Mouse (Mus musculus) heart, embryonic 10.5 days (tissue): ENCODE measurements around the gene 4921517D22Rik. TPM values are rescaled to one million over a fixed set of nuclear protein-coding genes. Genes with fewer than 3 reads are reported as not detected.
"Not testable (repeated sequence)": the region's sequence is repeated elsewhere in the genome, so short reads cannot be mapped to it uniquely, and the experiment has no call there.

Source experiments
- DNase-seq: peaks from one replicate; pipeline ENCODE4 v3.0.0-alpha.2; 2017; ENCODE audit warnings: low spot score
- H3K27ac ChIP-seq: fragments of 300-500 bp; sonication (generic); 2 replicates; pipeline ENCODE4 v1.5.1; 2016; ENCODE audit warnings: mild to moderate bottlenecking
- H3K27me3 ChIP-seq: fragments of 300-500 bp; sonication (generic); 2 replicates; pipeline ENCODE4 v1.6.1; 2016; ENCODE audit warnings: mild to moderate bottlenecking; ENCODE audit not compliant: poor library complexity, insufficient read depth, severe bottlenecking
- H3K36me3 ChIP-seq: fragments of 300-500 bp; sonication (generic); 2 replicates; pipeline ENCODE4 v1.6.1; 2016; ENCODE audit warnings: mild to moderate bottlenecking, moderate library complexity
- H3K4me1 ChIP-seq: fragments of 300-500 bp; sonication (generic); 2 replicates; pipeline ENCODE4 v1.6.1; 2016; ENCODE audit warnings: mild to moderate bottlenecking
- H3K4me3 ChIP-seq: fragments of 300-500 bp; sonication (generic); 2 replicates; pipeline ENCODE4 v1.5.1; 2016; ENCODE audit warnings: mild to moderate bottlenecking, moderate library complexity
- H3K9me3 ChIP-seq: fragments of 300-500 bp; sonication (generic); 2 replicates; pipeline ENCODE4 v1.6.1; 2016; ENCODE audit warnings: mild to moderate bottlenecking, moderate library complexity
- WGBS: fragments of 180-500 bp; shearing (Covaris S2); methylation state at CpG from one replicate; pipeline ENCODE4 v1.1.7; 2016; 5-methylcytosine and 5-hydroxymethylcytosine counted together
- polyA plus RNA-seq: library from polyadenylated mRNA; unstranded; fragments of >200 nt; fragmentation: Nextera tagmentation; extraction: Ambion mirVana; gene quantifications from 2 replicates; pipeline ENCODE4 v1.2.1, GENCODE M21; 2016

4921517D22Rik gene
- polyA plus RNA-seq, 1 experiment from 2014 or later = not detected

DNA sequence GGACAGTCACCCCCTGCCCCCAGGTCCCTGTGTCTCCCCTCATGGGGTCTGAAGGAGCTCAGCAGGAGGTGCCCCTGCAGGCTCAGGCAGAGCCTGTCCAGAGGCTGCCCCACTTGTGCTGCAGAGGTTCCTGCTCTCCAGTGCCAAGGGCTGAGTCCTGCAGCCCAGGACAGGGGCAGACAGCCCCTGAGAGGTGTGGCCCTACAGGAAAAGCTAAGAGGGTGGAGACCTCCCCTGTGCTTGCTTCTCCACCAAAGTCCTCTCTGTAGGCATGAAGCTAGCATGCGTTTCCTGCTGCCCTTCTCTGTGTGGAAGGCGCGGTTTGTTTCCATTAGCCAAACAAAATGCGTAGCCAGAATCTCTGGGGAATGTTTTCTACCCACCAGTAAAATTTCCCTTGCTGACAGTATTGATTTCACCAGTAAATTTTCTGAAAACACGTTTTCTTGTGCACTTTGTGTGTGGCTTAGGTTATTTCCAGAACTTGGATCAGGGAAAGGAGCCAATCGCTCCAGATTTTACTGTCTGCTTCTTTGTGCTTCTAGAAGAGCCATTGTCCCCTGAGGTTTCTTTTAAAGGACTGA is 25.0 kb upstream of the 4921517D22Rik start:
- H3K36me3 ChIP-seq, H3K9me3 ChIP-seq, H3K4me3 ChIP-seq, H3K4me1 ChIP-seq, H3K27ac ChIP-seq, DNase-seq: not testable (repeated sequence)
- WGBS = 30% methylated on average over 6 of the region's 6 CpGs
- peaks cover 16% of the 10 kb centered on the region; the same call in 1 of the 2 replicates for H3K27me3 ChIP-seq

DNA sequence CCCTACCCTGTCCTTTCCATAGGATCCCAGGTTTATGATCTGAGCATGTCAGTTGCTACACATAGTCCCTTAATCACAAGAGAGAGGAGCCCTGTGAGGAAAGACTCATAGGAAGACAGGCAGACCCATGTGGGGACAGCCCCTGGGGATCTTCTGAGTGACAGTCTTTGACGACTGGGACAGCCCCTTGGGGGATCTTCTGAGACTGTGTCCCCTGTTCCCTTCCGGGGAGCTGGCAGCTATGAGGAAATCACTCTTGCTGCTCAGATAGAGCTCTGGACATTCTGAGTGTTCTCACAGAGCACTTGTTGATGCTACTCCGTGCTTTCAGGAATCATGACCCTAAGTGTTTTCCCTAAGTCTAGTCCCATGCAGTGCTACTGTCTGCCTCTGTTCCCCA is 19.8 kb upstream of the 4921517D22Rik start:
- Histone ChIP-seq H3K27ac (no peak overlapping the region), H3K27me3 (peaks cover 24% of the 10 kb centered on the region), H3K4me3 (no peak overlapping the region), H3K9me3 (no peaks in the 10 kb centered on the region), H3K36me3 (no peaks in the 10 kb centered on the region), H3K4me1 (no peaks in the 10 kb centered on the region)
- WGBS = 36% methylated on average over 3 of the region's 3 CpGs
- DNase-seq = no peak

DNA sequence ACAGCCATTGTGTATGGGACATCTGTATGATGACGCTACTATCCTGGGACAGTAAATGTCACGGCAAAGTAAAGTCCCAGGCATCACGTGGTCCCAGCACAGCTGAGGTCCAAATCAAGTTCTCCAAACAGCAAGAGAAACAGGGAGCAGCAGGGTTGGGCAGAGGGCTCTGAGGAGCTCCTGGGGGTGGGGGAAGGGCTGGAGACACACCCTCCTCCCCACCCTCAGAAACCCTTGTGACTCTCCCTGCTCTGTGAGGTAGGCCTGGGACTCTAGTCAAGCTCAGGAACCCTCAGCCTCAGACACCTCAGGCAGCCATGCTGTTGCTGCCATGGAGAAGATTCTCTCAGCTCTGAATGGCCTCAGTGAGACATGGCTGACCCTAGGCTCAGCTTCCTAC is 18.1 kb upstream of the 4921517D22Rik start, which contains the start of gene Spata31d1b:
Gene Spata31d1b, plus strand, starts transcription at position 301 of the 400 bp plus-strand sequence.
- not testable (repeated sequence) for H3K27ac ChIP-seq, H3K36me3 ChIP-seq, H3K9me3 ChIP-seq, H3K4me3 ChIP-seq, H3K4me1 ChIP-seq, DNase-seq
- H3K27me3 ChIP-seq = peaks cover 20% of the 10 kb centered on the region
- WGBS = 66% methylated on average over 3 of the region's 3 CpGs

DNA sequence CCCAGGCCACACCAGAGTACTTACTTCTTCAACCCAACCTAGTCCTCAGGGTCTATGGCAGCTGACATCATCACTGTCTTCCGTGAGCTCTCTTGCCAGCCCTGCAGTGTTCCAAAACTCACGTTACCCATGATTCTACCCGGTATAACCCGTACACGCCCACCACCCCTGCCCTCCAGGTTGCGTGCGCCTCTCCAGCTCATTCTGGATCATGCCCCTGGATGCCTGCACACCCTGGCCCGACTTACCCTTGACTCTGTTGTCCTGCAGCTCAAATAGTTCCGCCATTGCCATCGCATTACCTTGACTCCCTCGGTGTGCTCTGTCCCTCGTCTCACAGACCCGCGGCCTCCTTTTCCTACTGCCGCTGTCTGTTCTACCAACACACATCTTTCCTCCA is 16.3 kb upstream of the 4921517D22Rik start, which contains the start of gene Spata31d1a:
Gene Spata31d1a, minus strand, starts transcription at position 101 of the 400 bp plus-strand sequence.
- H3K36me3 ChIP-seq = no peaks in the 10 kb centered on the region
- no peak within 1 kb of the TSS for H3K27ac ChIP-seq
- H3K9me3 ChIP-seq = no peaks in the 10 kb centered on the region
- no peak for DNase-seq
- no peaks in the 10 kb centered on the region for H3K4me1 ChIP-seq
- no peak within 1 kb of the TSS for H3K4me3 ChIP-seq
- peaks cover 19% of the 10 kb centered on the region for H3K27me3 ChIP-seq
- 78% methylated on average over 15 of the region's 15 CpGs for WGBS

DNA sequence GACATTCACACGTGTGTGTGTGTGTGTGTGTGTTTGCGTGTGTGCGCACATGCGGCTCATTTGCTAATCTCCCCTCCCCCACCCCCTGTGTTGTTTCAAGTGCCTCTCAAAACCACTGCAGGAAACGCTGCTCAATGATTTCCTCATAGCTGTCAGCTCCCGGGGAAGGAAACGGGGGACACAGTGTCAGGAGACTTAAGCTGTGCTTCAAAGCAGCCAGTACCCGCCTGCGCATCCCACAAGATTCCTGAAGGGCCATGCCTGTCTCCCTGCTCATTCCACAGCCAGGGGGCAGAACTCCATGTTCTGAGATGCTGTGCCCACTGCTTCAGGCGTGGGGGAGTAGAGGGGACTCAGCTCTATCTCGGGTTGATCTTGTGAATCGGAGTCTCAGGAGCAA is 10.7 kb upstream of the 4921517D22Rik start:
- 43% methylated on average over 12 of the region's 12 CpGs for WGBS
- Histone ChIP-seq H3K4me1 (peaks cover 14% of the 10 kb centered on the region), H3K27ac (peak overlapping the region; percentile 7; the same call in 1 of the 2 replicates), H3K27me3 (peaks cover 17% of the 10 kb centered on the region; the same call in 1 of the 2 replicates), H3K9me3 (no peaks in the 10 kb centered on the region), H3K36me3 (no peaks in the 10 kb centered on the region), H3K4me3 (no peak overlapping the region)
- no peak for DNase-seq

DNA sequence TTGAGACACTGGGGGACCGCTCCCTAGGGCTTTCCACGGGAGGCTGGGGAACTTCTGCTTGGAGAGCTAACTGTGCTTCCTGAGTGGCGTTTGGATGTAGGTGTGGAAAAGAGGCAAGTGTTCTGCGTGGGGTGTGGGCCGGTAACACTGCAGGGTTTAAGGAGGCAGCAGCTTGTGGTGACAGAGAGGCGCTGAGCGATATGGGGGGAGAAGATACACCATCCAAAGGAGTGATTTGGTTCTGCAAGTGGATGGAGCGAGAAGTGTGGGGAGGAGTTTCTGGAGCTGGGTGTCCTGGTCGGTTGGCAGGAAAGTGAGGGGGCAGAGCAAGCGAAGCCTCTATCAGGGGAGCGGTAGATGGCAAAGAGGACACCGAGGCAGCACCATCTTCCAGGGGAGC is 9.6 kb upstream of the 4921517D22Rik start:
- Histone ChIP-seq H3K4me3 (no peak overlapping the region), H3K36me3 (no peaks in the 10 kb centered on the region), H3K4me1 (peaks cover 14% of the 10 kb centered on the region), H3K27me3 (peaks cover 17% of the 10 kb centered on the region; the same call in 1 of the 2 replicates), H3K27ac (0 out of 2 replicates have a peak overlapping the region, but pooled peaks have one; percentile 7), H3K9me3 (no peaks in the 10 kb centered on the region)
- WGBS = 77% methylated on average over 12 of the region's 12 CpGs
- DNase-seq = no peak

DNA sequence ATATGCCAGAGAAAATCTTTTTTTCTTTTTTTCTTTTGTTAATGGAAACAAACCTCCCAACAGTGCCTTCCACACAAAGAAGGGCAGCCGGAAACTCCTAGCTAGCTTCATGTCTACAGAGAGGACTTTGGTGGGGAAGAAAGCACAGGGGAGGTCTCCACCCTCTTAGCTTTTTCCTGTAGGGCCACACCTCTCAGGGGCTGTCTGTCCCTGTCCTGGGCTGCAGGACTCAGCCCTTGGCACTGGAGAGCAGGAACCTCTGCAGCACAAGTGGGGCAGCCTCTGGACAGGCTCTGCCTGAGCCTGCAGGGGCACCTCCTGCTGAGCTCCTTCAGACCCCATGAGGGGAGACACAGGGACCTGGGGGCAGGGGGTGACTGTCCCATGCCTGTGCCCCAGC is 6.2 kb upstream of the 4921517D22Rik start:
- peaks cover 14% of the 10 kb centered on the region for H3K4me1 ChIP-seq
- H3K36me3 ChIP-seq, DNase-seq, H3K9me3 ChIP-seq, H3K27ac ChIP-seq, H3K4me3 ChIP-seq: not testable (repeated sequence)
- H3K27me3 ChIP-seq = peaks cover 17% of the 10 kb centered on the region; the same call in 1 of the 2 replicates
- 54% methylated on average over 1 of the region's 1 CpGs for whole genome bisulfite sequencing

DNA sequence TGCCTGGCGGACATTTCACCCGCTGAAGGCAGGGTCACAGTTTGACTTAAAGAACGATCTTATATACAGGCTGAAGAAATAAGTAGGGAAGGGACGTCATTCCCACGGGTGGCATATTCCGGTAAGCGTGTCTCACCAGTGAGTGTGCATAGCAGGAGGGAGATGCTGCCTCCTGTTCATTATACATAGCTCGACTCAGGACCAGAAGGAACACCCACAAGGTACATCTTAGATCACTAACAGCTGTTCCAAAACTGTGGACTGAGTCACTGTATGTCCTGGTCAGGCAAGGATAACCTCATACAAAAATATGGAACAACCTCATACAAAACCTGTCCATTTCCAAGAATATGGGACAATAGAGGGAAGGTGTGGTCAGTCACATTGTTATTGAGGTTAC is 5.2 kb upstream of the 4921517D22Rik start:
- Histone ChIP-seq H3K9me3 (no peaks in the 10 kb centered on the region), H3K27ac (no peak overlapping the region), H3K27me3 (peaks cover 17% of the 10 kb centered on the region; the same call in 1 of the 2 replicates), H3K4me1 (peaks cover 7% of the 10 kb centered on the region), H3K36me3 (no peaks in the 10 kb centered on the region), H3K4me3 (no peak overlapping the region)
- WGBS = 87% methylated on average over 8 of the region's 8 CpGs
- DNase-seq = no peak

DNA sequence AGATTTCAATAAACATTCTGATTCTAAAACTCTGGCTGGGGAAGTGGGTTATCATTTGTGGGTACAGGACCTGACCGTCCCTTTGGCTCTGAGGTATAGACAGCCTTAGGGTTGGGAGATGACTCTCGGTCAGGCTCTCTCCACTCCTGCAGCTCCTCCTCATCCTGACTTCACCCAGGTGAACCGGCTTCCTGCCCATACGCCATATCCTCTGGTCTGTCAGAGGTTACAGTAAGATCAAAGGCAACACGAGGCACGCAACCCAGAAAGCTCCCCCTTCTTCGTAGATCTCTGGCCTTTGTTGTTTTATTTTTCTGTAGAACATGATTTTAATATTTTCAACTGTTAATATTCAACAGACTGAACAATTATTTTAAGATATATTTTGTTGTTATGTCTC is 1.9 kb upstream of the 4921517D22Rik start:
- whole genome bisulfite sequencing = 89% methylated on average over 7 of the region's 7 CpGs
- H3K36me3 ChIP-seq = no peaks in the 10 kb centered on the region
- H3K27ac ChIP-seq = no peak overlapping the region
- no peak for DNase-seq
- H3K9me3 ChIP-seq = no peaks in the 10 kb centered on the region
- no peaks in the 10 kb centered on the region for H3K4me1 ChIP-seq
- H3K4me3 ChIP-seq = no peak overlapping the region
- no peaks in the 10 kb centered on the region for H3K27me3 ChIP-seq

DNA sequence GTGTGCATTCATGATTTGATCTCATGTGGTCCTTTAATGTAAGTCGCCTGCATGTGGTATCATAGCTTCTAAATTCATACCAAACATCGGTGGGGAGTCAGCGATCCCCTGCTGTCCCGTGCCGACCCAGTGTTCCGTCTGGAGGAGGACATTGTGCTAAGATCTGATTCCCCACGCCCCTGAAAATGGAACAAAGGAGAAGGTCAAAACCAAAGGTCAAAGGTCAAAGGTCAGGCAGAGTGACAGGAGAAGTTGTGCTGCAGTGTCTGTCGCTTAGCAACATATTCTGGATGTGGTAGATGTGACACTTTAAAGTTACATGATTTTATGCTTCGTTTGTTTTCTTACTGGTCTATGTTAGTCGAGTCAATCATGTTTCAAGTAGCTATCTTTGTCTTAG is 2.4 kb downstream of the 4921517D22Rik start:
- Histone ChIP-seq H3K27ac (no peak overlapping the region), H3K4me1 (no peaks in the 10 kb centered on the region), H3K36me3 (no peaks in the 10 kb centered on the region), H3K27me3 (no peaks in the 10 kb centered on the region), H3K4me3 (no peak overlapping the region), H3K9me3 (no peaks in the 10 kb centered on the region)
- no peak for DNase-seq
- 79% methylated on average over 10 of the region's 10 CpGs for WGBS

DNA sequence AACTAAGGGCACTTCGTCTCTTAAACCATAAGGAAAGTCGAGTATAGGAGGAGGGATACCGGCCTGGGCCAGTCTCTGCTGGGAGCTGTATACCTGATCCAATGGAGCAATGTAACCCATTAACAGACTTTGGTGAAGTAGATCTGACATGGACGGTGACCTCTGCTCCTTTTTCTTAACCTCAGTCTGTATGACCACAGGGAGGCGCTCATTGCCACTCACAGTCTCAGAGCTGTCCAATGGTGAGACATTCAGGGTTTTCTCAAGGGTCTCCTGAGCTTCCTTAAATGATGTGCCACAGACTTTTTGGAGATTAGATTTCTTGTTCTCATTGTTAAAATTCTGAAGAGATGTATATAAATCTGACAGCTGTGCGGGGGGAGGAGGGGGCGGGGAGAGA is 3.3 kb downstream of the 4921517D22Rik start:
- Histone ChIP-seq H3K27me3 (no peaks in the 10 kb centered on the region), H3K4me1 (no peaks in the 10 kb centered on the region), H3K36me3 (no peaks in the 10 kb centered on the region), H3K4me3 (no peak overlapping the region), H3K9me3 (no peaks in the 10 kb centered on the region), H3K27ac (no peak overlapping the region)
- no peak for DNase-seq
- 77% methylated on average over 7 of the region's 7 CpGs for WGBS

DNA sequence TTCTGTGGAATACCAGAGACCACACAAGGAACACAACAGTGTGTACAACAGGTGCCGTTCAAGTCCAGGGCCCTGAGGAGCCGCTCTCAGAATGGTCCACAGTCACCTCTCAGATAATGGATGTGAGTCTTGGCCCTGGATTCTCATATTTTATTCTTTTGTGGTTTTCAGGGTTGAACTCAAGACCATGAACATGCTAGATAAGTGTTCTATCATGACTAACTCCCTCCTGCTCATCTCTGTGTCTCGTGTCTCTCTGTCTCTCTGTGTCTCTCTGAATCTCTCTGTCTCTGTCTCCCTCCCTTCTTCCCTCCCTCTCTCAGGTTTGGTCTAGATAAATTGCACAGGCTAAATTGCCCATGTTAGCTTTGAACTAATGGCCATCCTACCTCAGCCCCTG is 4.1 kb downstream of the 4921517D22Rik start:
- H3K9me3 ChIP-seq = no peaks in the 10 kb centered on the region
- no peak for DNase-seq
- no peak overlapping the region for H3K27ac ChIP-seq
- no peaks in the 10 kb centered on the region for H3K4me1 ChIP-seq
- no peaks in the 10 kb centered on the region for H3K36me3 ChIP-seq
- WGBS = 87% methylated on average over 3 of the region's 3 CpGs
- H3K27me3 ChIP-seq = no peaks in the 10 kb centered on the region
- H3K4me3 ChIP-seq = no peak overlapping the region

DNA sequence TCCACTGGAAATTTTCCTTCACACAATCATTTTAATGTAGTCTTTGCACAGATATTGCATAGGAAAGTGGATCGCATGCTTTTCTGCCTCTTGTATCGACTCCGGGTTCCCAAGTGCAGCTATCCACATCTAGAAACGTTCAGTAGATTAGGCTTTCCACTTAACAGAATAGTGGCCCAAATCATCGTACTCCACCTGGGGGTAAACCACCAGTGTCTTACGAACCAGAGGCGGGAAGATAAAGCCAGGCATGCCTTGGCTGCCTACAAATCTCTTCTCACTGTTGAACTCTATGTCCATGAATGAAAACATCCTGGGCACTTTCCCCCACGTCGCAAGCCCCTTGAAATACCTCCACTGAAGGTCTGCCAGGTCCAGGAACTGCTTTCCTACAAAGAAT is 4.6 kb downstream of the 4921517D22Rik start:
- Histone ChIP-seq H3K4me1 (no peaks in the 10 kb centered on the region), H3K27ac (no peak overlapping the region), H3K27me3 (no peaks in the 10 kb centered on the region), H3K9me3 (no peaks in the 10 kb centered on the region), H3K4me3 (no peak overlapping the region), H3K36me3 (no peaks in the 10 kb centered on the region)
- WGBS = 71% methylated on average over 9 of the region's 9 CpGs
- DNase-seq = no peak

DNA sequence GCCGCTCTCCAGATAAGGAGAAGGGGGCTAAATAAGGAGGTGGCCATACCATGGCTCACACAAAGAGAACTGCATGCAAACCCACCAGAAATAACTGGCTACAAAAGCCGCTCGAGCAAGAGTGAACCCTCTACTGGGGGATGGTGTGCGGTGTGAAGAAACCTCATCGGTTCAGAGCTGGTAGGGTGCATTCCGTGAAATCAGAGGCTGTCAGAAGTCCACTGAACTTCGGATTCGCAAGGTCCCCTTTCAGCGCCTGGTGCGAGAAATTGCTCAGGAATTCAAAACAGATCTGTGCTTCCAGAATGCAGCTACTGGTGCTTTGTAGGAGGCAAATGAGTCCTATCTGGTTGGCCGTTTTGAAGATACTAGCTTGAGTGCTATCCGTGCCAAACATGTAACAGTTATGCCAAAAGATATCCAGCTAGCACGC is 5.6 kb downstream of the 4921517D22Rik start:
- H3K4me1 ChIP-seq = no peaks in the 10 kb centered on the region
- no peak for DNase-seq
- peak overlapping the region; percentile 48; the same call in 1 of the 2 replicates for H3K27ac ChIP-seq
- no peaks in the 10 kb centered on the region for H3K9me3 ChIP-seq
- no peaks in the 10 kb centered on the region for H3K36me3 ChIP-seq
- H3K4me3 ChIP-seq = peak overlapping the region; percentile 29; the same call in 1 of the 2 replicates
- 31% methylated on average over 13 of the region's 13 CpGs for WGBS
- no peaks in the 10 kb centered on the region for H3K27me3 ChIP-seq
